Mouse (Mus musculus) cortical plate, adult 2 months (tissue): ENCODE measurements at regions not wholly inside any gene's neighbourhood (a gene's known extent, or its start where the extent isn't known, plus 50 kb on each side); places are given as distances from the start of the nearest gene placed in this dataset.

ENCODE experiments used
- CTCF ChIP-seq: fragments of 200-500 bp; IDR thresholded peaks from 2 replicates; pipeline ENCODE4 v1.5.1; 2011; ENCODE audit warnings: mild to moderate bottlenecking, control low read depth, low read length; ENCODE audit not compliant: insufficient read depth; ENCODE audit errors: extremely low read depth
- POLR2A ChIP-seq: fragments of 200-500 bp; IDR thresholded peaks from 2 replicates; pipeline ENCODE4 v1.6.1; 2011; ENCODE audit warnings: mild to moderate bottlenecking, low read length, control low read depth; ENCODE audit not compliant: insufficient read depth; ENCODE audit errors: extremely low read depth

- TF ChIP-seq CTCF (no peak), POLR2A (no peak)
Measured at GRCm38 (mm10) chr9:23125761-23126704, 96.8 kb upstream of the Bmper start.
